Mouse (Mus musculus) liver, adult (tissue): ENCODE measurements around the gene Btbd9.

Experiments
- GATA4 ChIP-seq: IDR thresholded peaks from 2 replicates; pipeline ENCODE4 v1.6.1; 2014; ENCODE audit warnings: mild to moderate bottlenecking, low read length; ENCODE audit not compliant: insufficient replicate concordance

Btbd9 gene

GRCm38 (mm10) chr17:30436021-30436461 is 140.2 kb downstream of the Btbd9 start:
- TF ChIP-seq GATA4: no peak

GRCm38 (mm10) chr17:30435478-30435877 is 140.8 kb downstream of the Btbd9 start:
- no peak for TF ChIP-seq GATA4

- no peak for TF ChIP-seq GATA4
Measured at GRCm38 (mm10) chr17:30432094-30432493, 144.2 kb downstream of the Btbd9 start.

- no peak for TF ChIP-seq GATA4
Measured at GRCm38 (mm10) chr17:30430961-30431640, 145.2 kb downstream of the Btbd9 start.

GRCm38 (mm10) chr17:30428661-30429060 is 147.6 kb downstream of the Btbd9 start:
- TF ChIP-seq GATA4: no peak

GRCm38 (mm10) chr17:30423256-30423852 is 152.9 kb downstream of the Btbd9 start:
- TF ChIP-seq GATA4: no peak

- TF ChIP-seq GATA4: no peak
Measured at GRCm38 (mm10) chr17:30422278-30422677, 154.0 kb downstream of the Btbd9 start.

GRCm38 (mm10) chr17:30421256-30421655 is 155.0 kb downstream of the Btbd9 start:
- TF ChIP-seq GATA4: no peak

- TF ChIP-seq GATA4: no peak
Measured at GRCm38 (mm10) chr17:30419494-30419893, 156.8 kb downstream of the Btbd9 start.

- TF ChIP-seq GATA4: no peak
Measured at GRCm38 (mm10) chr17:30418510-30418909, 157.8 kb downstream of the Btbd9 start.

- TF ChIP-seq GATA4: no peak
Measured at GRCm38 (mm10) chr17:30417106-30417505, 159.2 kb downstream of the Btbd9 start.

GRCm38 (mm10) chr17:30415693-30416092 is 160.6 kb downstream of the Btbd9 start:
- TF ChIP-seq GATA4: no peak

GRCm38 (mm10) chr17:30412991-30413390 is 163.3 kb downstream of the Btbd9 start:
- no peak for TF ChIP-seq GATA4

GRCm38 (mm10) chr17:30406002-30406401 is 170.3 kb downstream of the Btbd9 start:
- TF ChIP-seq GATA4: no peak

- no peak for TF ChIP-seq GATA4
Measured at GRCm38 (mm10) chr17:30402871-30403270, 173.4 kb downstream of the Btbd9 start.

- TF ChIP-seq GATA4: no peak
Measured at GRCm38 (mm10) chr17:30395261-30395660, 181.0 kb downstream of the Btbd9 start.

GRCm38 (mm10) chr17:30392031-30392430 is 184.3 kb downstream of the Btbd9 start:
- no peak for TF ChIP-seq GATA4

- TF ChIP-seq GATA4: no peak
Measured at GRCm38 (mm10) chr17:30391220-30391619, 185.1 kb downstream of the Btbd9 start.

- TF ChIP-seq GATA4: no peak
Measured at GRCm38 (mm10) chr17:30389686-30390085, 186.6 kb downstream of the Btbd9 start.
